Mouse (Mus musculus): ENCODE measurements around the gene Gm5039. TPM values are rescaled to one million over a fixed set of nuclear protein-coding genes. Genes with fewer than 3 reads are reported as not detected.
"Not testable (repeated sequence)": the region's sequence is repeated elsewhere in the genome, so short reads cannot be mapped to it uniquely, and the experiment has no call there.

Gene Gm5039
- polyA plus RNA-seq, 1 experiment from 2014 or later: not detected

DNA sequence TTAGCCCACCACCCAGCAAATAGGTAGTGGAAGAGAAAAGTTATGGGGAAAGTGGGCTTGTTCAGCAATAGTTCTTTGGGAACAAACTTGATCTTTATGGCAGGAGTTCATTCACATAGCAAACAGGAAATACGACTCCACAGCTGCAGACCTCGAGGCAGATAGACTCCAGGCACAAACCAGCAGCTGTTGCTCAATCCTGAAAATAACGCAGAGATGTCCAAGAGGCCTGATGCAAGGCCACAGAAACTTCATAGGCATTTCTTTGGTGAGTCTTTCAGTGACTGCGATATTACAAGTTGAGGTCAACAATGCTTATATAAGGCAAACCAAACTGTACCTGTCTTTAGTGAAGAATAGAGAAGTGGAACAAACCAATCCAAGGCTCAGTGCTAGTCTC, 30.7 kb downstream of the Gm5039 start:
- DNase-seq (ENCODE audit: low spot score); H3K27me3 ChIP-seq (ENCODE audit: insufficient read depth, poor library complexity, severe bottlenecking); H3K27ac ChIP-seq; H3K9me3 ChIP-seq; H3K36me3 ChIP-seq; H3K4me1 ChIP-seq (replicated peaks); H3K4me3 ChIP-seq: not testable (repeated sequence)
- WGBS: 79% methylated on average over 4 of the region's 4 CpGs

GRCm38 (mm10) chr12:88285224-88285623, 38.6 kb downstream of the Gm5039 start:
- 88% methylated on average over 5 of the region's 5 CpGs for WGBS
- H3K4me3 ChIP-seq; H3K4me1 ChIP-seq (replicated peaks); DNase-seq (ENCODE audit: low spot score); H3K27me3 ChIP-seq (ENCODE audit: insufficient read depth, poor library complexity, severe bottlenecking); H3K36me3 ChIP-seq; H3K27ac ChIP-seq: not testable (repeated sequence)
- H3K9me3 ChIP-seq: peaks cover 11% of the 10 kb centered on the region

GRCm38 (mm10) chr12:88274400-88274799, 49.4 kb downstream of the Gm5039 start, which contains the start of gene Gm5662:
TSS of gene Gm5662 (minus strand) at chr12:88274500.
- WGBS: 84% methylated on average over 5 of the region's 5 CpGs

More at GRCm38 (mm10) chr12:88274400-88274799, 49.4 kb downstream of the Gm5039 start, which contains the start of gene Gm5662:
- H3K4me1 ChIP-seq (replicated peaks); H3K9me3 ChIP-seq; H3K27me3 ChIP-seq (ENCODE audit: insufficient read depth, poor library complexity, severe bottlenecking); H3K36me3 ChIP-seq; DNase-seq (ENCODE audit: low spot score); H3K27ac ChIP-seq; H3K4me3 ChIP-seq: not testable (repeated sequence)

Other genes with a start within 250 kb of the Gm5039 start
- not detected in 2 replicates for gene Gm16368, start 240.3 kb downstream of the Gm5039 start, polyA plus RNA-seq (2016; fragmentation: Nextera tagmentation; extraction: Ambion mirVana)
- not detected in 2 replicates for gene Gm10436, start 141.9 kb downstream of the Gm5039 start, polyA plus RNA-seq (2016; fragmentation: Nextera tagmentation; extraction: Ambion mirVana)
- gene Gm8332, start 73.9 kb downstream of the Gm5039 start, polyA plus RNA-seq (2016; fragmentation: Nextera tagmentation; extraction: Ambion mirVana): not detected in 2 replicates
- gene Gm5662, start 49.5 kb downstream of the Gm5039 start, polyA plus RNA-seq (2016; fragmentation: Nextera tagmentation; extraction: Ambion mirVana): not detected in 2 replicates
- 19.1 and 20.4 TPM in 2 replicates for gene Adck1, start 36.5 kb upstream of the Gm5039 start, polyA plus RNA-seq (2016; fragmentation: Nextera tagmentation; extraction: Ambion mirVana)

Data from hindbrain, embryonic 10.5 days (tissue).